Mouse (Mus musculus): Measurements from ENCODE around the gene Olfr1337. TPM values are rescaled to one million over a fixed set of nuclear protein-coding genes. Genes with fewer than 3 reads are reported as not detected.

The Olfr1337 gene
- polyA plus RNA-seq, 1 experiment from 2014 or later = not detected

Other genes starting within 250 kb of the Olfr1337 start
- 16.7 and 24.0 TPM in 2 replicates for gene Tmem125, start 238.5 kb downstream of the Olfr1337 start, polyA plus RNA-seq (2015; fragmentation: Nextera tagmentation; extraction: Ambion mirVana)
- gene Cfap57, start 161.8 kb downstream of the Olfr1337 start, polyA plus RNA-seq (2015; fragmentation: Nextera tagmentation; extraction: Ambion mirVana) = 0.25 TPM in 2 replicates
- gene Ebna1bp2, start 161.8 kb downstream of the Olfr1337 start, polyA plus RNA-seq (2015; fragmentation: Nextera tagmentation; extraction: Ambion mirVana) = 117 and 120 TPM in 2 replicates
- gene Olfr62, start 123.6 kb downstream of the Olfr1337 start, polyA plus RNA-seq (2015; fragmentation: Nextera tagmentation; extraction: Ambion mirVana) = not detected in 2 replicates
- not detected in 2 replicates for gene Olfr1342, start 89.8 kb downstream of the Olfr1337 start, polyA plus RNA-seq (2015; fragmentation: Nextera tagmentation; extraction: Ambion mirVana)
- not detected in 2 replicates for gene Olfr1341, start 79.1 kb downstream of the Olfr1337 start, polyA plus RNA-seq (2015; fragmentation: Nextera tagmentation; extraction: Ambion mirVana)
- gene Olfr1340, start 62.4 kb downstream of the Olfr1337 start, polyA plus RNA-seq (2015; fragmentation: Nextera tagmentation; extraction: Ambion mirVana) = not detected in 2 replicates
- gene Olfr1339, start 50.4 kb downstream of the Olfr1337 start, polyA plus RNA-seq (2015; fragmentation: Nextera tagmentation; extraction: Ambion mirVana) = not detected in 2 replicates
- not detected in 2 replicates for gene Olfr1338, start 23.8 kb downstream of the Olfr1337 start, polyA plus RNA-seq (2015; fragmentation: Nextera tagmentation; extraction: Ambion mirVana)
- gene Olfr1335, start 27.4 kb upstream of the Olfr1337 start, polyA plus RNA-seq (2015; fragmentation: Nextera tagmentation; extraction: Ambion mirVana) = not detected in 2 replicates
- gene Olfr1333, start 53.7 kb upstream of the Olfr1337 start, polyA plus RNA-seq (2015; fragmentation: Nextera tagmentation; extraction: Ambion mirVana) = not detected in 2 replicates
- not detected in 2 replicates for gene Olfr1331, start 82.1 kb upstream of the Olfr1337 start, polyA plus RNA-seq (2015; fragmentation: Nextera tagmentation; extraction: Ambion mirVana)
- not detected in 2 replicates for gene Olfr1330, start 106.0 kb upstream of the Olfr1337 start, polyA plus RNA-seq (2015; fragmentation: Nextera tagmentation; extraction: Ambion mirVana)
- gene Olfr1329, start 134.9 kb upstream of the Olfr1337 start, polyA plus RNA-seq (2015; fragmentation: Nextera tagmentation; extraction: Ambion mirVana) = not detected in 2 replicates
- not detected in 2 replicates for gene Olfr1328, start 156.0 kb upstream of the Olfr1337 start, polyA plus RNA-seq (2015; fragmentation: Nextera tagmentation; extraction: Ambion mirVana)
- gene Lao1, start 179.0 kb upstream of the Olfr1337 start, polyA plus RNA-seq (2015; fragmentation: Nextera tagmentation; extraction: Ambion mirVana) = not detected in 2 replicates